Mouse (Mus musculus) lung, postnatal 0 days (tissue): ENCODE results near the gene Prickle3.

Experiments used
- CTCF ChIP-seq: IDR thresholded peaks from 2 replicates; pipeline ENCODE4 v1.5.1; 2016; ENCODE audit warnings: antibody characterized with exemption, mild to moderate bottlenecking
- EP300 ChIP-seq: IDR thresholded peaks from 2 replicates; pipeline ENCODE4 v1.6.1; 2016; ENCODE audit warnings: antibody characterized with exemption, mild to moderate bottlenecking, control low read depth

GRCm38 (mm10) chrX:7658031-7658784 is 1.1 kb downstream of the Prickle3 start:
- no peak for TF ChIP-seq CTCF
- TF ChIP-seq EP300 = no peak
